Mouse (Mus musculus) thymus, postnatal 36 days (tissue): ENCODE measurements around the gene Dhx16.

ENCODE experiments used
- DNase-seq, 2 experiments: peaks; one replicate each; pipeline ENCODE4 v3.0.0; 2022; ENCODE audit warnings: mixed read lengths in 2 of 2

Dhx16 gene

DNA sequence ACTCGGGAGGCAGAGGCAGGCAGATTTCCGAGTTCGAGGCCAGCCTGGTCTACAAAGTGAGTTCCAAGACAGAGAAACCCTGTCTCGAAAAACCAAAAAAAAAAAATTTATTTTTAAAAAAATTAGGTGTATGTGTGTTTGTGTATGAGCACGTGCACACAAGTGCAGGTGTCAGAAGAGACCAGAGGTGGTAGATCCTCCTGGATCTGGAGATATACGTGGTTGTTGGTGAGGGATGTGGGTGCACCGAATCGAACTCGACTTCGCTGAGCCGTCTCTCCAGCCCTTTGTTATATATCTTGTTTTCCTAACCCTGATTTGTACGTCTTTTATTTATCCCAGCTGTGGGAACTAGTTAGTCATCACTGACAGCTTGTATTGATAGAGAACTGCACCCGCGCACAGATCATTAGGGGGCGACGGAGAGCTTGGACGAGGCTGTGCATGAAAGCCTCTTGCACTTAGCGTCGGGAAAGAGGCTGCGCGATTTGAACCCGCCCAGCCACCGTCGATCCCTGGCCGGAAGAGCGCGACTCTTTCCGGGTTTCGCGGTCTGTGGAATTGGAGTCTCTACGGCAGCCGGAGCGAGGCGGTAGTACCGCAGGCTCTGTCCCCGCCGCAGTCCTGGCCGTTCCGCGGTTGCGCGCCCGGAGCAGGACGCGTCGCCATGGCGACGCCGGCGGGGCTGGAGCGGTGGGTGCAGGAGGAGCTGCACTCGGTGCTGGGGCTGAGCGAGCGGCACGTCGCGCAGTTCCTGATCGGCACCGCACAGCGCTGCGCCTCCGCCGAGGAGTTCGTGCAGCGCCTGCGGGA is at the start of gene Dhx16:
Gene Dhx16, plus strand, starts transcription at position 575 of the 813 bp plus-strand sequence.
- peak; percentile 94 to 96 for DNase-seq

DNA sequence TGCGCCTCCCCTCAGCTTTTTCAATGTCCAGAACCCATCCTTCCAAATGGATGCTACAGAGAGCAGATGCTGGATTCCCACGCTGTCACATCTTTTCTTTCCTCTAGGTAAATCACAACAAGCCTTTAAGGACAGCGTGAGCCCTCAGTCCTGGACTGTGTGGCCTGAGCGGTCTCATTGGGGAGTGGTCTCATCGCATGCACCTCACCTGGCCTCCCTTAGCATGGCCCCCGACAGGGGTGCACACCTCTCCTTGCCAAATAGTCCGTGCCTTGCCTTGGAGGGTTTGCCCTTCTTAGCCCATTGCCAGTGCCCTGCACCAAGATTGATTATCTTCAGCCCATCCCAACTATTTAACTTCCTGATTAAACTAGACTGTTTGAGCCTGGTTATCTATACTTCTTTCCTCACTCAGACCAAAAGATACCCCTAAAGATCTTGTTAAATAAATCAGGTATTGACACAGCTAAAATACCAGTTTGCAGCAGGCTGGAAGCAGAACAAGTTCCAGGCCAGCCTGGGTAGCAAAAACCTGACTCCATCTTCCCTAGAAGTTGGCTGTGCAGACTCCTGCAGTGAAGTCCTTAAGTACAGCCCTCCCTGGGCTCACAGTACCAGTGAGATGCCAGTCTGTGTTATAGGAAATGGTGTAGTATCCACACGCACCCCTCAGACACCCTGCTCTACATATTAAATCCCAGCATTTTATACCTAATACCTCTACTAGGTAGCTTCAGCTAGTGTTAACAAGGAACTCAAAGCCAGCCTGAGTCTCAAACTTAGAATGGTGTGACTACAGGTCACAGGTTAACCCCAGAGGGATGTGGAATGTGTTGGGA is 47.0 kb upstream of the Dhx16 start:
- DNase-seq: no peak

DNA sequence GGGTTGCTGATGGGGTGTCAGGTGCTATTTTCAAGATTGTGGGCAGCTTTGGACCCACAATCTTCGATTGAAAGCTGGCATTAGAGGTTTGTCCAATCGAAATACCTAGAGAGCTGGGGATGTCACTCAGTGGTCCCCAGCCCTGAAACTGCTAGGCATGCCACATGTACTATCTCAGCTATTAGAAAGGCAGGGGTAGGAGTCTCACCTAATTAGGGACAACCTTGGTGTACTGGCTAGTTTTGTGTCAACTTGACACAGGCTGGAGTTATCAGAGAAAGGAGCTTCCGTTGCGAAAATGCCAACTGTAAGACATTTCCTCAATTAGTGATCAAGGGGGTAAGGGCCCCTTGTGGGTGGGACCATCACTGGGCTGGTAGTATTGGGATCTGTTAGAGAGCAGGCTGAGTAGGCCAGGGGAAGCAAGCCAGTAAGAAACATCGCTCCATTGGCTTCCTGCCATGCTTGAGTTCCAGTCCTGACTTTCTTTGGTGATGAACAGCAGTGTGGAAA is 46.3 kb upstream of the Dhx16 start:
- DNase-seq: no peak

DNA sequence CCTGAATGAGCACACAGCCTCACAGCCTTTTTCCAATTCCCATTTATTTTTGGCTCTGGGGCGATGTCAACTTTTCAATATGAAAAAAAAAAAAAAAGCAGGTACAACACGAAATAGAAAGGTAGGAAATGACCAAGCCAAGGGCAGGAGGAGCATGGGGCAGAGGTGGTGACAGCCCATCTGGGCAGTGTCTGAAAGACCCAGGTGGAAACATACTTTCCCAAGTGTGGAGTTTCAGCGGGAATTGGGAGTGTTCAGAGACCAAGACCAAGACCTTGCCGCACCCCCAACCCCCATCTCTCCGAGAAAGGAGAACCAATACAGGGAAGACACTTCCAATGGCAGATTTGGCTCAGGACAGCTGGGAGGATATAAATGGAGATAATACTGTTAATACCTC is 45.7 kb upstream of the Dhx16 start:
- no peak for DNase-seq

DNA sequence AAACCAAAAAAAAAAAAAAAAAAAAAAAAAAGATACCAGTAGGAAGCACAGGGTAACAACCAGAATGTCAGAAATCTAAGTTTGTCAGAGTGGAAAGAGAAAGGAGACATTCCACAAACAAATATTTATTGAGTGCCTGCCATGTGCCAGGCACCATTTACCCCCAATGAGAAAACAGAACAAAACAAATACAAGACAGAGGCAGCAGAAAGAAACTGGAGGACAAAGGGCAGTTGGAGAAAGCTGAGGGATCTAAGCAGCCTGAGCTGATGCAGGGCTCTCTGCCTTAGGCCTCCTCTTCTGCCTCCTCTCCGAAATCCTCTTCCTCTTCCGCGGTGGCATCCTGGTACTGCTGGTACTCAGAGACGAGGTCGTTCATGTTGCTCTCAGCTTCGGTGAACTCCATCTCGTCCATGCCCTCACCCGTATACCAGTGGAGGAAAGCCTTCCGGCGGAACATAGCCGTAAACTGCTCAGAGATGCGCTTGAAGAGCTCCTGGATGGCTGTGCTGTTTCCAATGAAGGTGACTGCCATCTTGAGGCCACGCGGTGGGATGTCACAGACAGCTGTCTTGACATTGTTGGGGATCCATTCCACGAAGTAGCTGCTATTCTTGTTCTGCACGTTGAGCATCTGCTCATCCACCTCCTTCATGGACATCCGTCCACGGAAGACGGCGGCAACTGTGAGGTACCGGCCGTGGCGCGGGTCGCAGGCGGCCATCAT is 44.8 kb upstream of the Dhx16 start:
- DNase-seq: no peak

DNA sequence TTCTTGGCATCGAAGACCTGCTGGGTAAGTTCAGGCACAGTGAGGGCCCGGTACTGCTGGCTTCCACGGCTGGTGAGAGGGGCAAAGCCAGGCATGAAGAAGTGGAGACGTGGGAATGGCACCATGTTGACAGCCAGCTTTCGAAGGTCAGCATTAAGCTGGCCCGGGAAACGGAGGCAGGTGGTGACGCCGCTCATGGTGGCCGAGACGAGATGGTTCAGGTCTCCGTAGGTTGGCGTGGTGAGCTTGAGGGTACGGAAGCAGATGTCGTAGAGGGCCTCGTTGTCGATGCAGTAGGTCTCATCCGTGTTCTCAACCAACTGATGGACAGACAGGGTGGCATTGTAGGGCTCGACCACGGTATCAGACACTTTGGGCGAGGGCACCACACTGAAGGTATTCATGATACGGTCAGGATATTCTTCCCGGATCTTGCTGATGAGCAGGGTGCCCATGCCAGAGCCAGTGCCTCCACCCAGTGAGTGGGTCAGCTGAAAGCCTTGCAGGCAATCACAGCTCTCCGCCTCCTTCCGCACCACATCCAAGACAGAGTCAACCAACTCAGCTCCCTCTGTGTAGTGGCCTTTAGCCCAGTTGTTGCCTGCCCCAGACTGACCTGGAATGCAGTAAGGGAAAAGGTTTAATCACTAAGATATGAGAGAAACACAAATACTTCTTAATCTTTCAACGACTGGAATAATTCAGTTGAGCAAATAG is 44.0 kb upstream of the Dhx16 start:
- peak in 1 of 2 experiments; percentile 36 for DNase-seq

DNA sequence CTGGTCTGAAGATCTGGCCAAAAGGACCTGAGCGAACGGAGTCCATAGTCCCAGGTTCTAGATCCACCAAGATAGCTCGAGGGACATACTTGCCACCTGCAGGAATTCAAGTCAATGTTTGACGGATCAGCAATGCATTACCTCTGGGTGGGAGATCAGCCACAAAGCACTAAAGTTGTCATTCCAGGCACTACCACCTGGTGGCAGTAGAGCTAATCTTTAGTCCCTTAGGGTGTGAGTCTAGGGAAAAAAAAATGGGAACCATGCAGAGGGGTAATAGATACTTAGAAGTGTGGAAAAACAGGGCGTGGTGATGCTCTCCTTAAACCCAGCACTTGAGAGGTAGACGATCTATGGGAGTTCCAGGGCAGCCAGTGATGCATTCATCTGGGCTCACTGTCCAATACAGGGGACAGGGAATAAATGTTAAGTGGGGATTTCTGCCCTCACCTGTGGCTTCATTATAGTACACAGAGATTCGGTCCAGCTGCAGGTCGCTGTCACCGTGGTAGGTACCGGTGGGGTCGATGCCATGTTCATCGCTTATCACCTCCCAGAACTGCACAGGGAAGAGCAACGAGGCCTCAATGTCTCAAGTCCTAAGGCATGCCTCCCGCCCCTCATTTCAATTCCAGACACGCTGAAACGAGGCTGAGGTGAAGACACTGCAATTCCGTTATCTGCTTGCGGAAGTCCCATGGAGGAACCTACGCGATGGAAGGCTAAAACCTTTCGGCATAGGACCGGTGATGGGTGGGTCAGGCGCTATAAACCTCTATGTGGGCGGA is 43.2 kb upstream of the Dhx16 start:
- DNase-seq: peak; percentile 75 to 77

DNA sequence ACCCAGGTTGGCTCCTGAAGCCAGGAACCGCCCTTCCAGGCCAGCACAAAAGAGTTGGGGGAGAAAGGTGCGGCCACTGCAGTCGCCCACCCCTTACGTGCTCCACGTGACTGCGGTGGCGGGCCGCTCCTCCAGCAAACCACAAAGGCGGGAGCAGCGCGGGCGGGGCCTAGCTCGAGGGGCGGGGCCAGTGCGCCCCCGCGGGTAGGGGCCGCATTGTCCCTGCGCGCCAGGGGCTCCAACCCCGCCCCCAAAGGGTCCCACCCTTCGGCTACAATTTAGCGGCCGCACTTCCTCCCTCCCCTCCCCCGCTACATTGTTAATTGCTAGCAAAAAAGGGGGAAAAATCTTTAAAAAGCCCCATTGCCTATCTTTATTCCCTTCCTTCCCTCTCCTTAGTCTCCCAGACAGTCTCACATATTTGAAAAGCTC is 42.6 kb upstream of the Dhx16 start:
- DNase-seq: peak; percentile 97

DNA sequence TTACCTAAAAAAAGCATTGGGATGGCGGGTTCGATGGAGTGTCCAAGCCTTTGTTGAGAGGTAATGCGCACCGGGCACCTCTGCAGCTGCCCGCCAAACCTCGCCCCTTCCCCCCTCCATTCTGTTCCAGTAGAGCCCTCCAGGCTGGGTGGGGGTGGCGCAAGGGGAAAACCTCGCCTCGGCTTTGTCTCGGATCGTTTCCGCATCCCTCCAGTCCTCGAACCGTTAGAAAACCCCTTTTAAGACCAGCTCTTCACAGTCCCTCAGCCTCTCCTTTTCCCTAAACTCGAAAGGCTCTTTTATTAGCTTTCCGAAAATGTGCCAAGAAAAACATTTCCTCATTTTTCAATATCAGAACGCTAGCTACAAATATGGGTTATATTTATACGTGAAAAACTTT is 42.1 kb upstream of the Dhx16 start:
- peak; percentile 78 to 82 for DNase-seq

DNA sequence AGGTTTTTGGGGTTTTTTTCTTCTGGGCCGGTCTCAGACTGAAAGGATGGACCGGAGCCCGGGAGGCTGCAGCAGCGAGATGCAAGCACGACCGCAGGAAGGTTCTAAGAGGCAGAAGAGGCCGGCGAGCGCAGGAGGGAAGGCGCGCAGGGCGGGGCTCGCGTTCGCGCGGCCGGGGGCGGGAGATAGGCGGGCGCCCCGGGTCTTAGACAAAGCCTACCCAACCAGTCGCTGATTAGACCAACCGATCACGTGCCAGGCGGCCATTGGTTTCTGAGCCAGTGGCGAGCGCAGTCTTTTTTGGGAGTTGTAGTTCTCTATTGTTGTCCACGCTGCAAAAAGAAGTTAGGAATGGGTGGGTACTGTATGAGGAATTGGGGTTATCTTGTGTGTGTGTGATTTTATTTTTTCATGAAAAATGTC is 41.5 kb upstream of the Dhx16 start, which contains the start of gene Tubb5:
Gene Tubb5, minus strand, starts transcription at position 185 of the 423 bp plus-strand sequence.
- DNase-seq: peak; percentile 96 to 98

DNA sequence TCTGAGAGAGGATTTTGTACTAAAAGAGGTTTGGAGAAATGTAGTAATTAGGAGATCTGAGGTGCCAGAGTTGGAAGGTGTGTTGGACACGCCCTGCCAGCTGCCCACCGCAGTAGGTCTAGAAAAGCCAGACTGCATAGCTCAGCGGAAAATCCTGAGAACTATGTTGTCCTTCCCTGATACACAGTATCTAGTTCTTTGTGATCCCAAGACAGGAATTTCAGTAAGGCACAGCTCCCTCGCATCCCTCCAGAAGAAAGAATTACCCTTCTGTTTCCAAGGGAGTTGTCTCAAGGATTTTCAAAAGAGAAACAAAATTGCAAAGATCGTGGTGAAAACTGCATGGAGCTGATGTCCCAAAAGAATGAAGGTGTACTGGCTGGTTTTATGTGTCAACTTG is 41.0 kb upstream of the Dhx16 start:
- peak in 1 of 2 experiments; percentile 37 for DNase-seq

DNA sequence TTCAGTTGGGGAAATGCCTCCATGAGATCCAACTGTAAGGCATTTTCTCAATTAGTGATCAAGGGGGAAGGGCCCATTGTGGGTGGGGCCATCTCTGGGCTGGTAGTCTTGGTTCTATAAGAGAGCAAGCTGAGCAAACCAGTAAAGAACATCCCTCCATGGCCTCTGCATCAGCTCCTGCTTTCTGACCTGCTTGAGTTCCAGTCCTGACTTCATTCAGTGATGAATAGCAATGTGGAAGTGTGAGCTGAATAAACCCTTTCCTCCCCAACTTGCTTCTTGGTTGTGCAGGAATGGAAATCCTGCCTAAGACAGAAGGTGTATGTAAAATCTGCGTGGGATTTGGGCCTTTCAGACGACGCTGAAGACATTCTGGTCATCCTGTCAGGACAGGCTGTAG is 40.6 kb upstream of the Dhx16 start:
- peak; percentile 23 to 53 for DNase-seq

DNA sequence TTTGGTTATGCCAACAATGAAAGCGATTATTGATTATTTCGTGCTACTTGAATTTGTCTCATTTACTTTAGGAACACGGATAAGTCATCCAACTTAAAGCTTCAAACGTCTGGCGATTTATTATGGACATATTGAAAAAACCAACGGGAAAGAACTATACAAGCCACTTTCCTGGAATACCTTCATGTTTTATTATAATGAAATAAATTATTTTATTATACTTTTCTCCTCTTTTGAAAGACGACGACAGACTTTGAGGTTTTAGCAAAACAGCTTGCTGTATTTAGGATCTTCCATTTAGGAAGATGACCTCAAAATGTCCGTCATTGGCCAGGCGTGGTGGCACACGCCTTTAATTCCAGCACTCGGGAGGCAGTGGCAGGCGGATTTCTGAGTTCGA is 39.1 kb upstream of the Dhx16 start:
- no peak for DNase-seq

DNA sequence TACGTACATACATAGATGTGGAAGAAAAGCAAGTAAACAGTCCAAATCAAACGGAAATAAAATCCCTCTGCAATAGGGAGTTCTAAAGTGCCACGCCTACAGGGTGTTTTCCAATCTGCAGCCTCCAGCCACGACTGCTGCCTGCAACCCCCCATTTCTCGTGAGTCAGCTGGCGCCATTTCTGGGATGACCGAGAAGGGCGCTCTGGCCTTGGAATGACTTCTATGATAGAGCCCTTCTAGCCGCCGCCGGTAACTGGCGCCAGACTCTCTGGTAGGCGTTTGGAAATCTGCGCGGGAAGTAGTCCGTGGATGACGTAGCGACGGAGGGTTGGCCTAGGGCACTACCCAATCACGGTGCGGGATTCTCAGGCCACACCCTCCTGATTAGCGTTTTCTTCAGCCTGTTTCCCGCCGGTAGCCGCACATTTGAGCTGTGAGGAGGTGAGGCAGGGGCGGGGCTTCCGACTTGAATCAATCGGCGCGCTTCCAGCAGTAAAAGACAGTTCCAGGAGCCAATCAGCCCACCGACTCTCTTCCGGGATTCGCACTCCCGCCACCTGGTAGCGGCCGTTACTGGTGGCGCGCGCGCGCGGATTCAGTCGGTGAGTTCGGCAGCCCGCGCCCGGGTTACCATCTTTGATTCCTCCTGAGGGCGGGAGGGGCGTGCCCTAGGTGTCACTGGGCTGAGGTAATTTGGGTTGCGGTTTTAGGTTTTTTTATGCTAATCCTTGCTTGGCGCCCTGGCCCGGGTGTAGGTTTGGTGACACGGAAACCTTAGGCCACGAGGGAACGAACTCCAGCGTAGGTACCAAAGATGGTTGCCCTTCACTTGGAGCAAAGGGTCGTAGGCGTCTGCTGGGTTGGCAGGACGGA is 38.3 kb upstream of the Dhx16 start, which contains the start of gene Mdc1:
Gene Mdc1, plus strand, starts transcription at position 440 of the 875 bp plus-strand sequence.
- peak; percentile 97 to 99 for DNase-seq

DNA sequence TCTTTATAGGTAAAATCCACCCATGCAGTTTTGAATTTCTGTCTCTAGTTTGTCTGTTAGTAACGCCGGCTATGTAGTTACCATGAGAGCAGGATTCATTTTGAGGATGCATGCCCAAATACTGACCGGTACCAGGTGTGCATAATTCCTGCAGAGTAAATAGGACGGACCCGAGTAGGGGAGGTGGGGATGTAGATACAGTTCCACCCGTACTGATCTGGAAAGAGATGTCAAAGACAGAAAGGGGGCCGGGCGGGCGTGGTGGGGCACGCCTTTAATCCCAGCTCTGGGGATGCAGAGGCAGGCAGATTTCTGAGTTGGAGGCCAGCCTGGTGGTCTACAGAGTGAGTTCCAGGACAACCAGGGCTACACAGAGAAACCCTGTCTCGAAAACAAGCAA is 37.6 kb upstream of the Dhx16 start:
- peak in 1 of 2 experiments; percentile 33 for DNase-seq

DNA sequence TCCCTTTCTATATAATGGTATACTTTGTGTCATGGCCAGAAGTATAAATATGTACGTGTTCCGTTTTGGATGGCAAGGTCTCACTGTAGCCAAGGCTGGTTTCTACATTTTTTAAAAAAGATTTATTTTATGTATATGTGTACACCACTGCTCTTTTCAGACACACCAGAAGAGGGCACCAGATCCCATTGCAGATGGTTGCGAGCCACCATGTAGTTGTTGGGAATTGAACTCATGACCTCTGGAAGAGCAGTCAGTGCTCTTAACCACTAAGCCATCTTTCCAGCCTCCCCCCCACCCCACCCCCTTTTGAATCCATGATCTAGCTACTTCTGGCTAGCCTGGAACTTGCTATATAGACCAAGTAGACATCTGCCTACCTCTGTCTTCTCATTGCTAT is 36.1 kb upstream of the Dhx16 start:
- DNase-seq: no peak

DNA sequence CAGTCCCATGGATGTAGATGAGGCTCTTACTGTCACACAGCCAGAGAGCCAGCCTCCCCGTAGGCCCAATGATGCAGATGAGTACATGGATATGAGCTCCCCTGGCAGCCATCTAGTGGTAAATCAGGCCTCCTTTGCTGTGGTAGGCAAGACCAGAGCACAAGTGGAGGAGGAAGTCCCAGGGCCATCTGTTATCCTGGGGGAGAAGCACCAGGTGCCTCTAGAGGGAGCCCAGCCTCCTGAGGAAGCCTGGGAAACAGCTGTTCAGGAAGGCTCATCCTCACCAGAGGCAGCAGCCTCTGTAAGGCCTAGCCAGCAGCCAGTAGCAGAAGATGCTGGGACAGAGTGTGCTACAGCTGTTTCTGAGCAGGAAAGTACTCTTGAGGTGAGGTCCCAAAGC is 31.5 kb upstream of the Dhx16 start:
- DNase-seq: no peak

DNA sequence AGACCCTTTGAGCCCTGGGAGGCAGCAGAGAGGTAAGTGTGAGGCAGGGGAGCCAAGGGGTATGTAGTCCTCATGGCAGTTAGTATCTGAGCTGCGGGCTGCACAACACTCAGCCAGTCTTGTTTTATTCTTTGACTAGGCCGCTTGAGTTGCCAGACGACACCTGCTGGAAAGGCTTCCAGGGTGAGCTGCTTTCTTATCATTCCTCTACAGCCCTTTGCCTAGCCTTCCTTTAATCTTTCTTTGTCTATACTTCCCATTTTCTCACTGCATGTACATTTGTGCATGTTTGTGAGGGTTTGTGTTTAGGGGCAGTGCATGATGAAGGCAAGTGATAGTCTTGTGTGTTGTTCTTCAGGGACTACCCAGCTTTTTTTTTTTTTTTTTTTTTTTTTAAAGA is 28.6 kb upstream of the Dhx16 start:
- no peak for DNase-seq

DNA sequence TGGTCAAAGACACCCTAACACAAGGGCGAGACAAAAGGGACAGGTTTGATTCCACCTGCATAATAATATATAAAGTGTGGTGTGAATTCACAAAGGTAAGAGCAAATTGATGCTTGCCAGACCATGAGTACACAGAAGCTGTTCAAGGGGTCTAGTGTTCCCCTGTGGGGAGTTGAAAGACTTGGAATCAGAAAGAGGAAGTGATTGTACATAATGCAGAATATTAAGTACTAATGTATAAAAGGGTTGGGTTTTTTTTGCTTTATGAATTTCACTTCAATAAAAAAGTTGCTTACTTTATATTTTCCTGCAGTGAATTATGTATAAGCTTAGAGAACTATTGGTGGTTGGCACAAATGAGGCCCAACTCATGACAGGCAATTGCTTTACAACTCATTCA is 20.2 kb upstream of the Dhx16 start:
- no peak for DNase-seq

DNA sequence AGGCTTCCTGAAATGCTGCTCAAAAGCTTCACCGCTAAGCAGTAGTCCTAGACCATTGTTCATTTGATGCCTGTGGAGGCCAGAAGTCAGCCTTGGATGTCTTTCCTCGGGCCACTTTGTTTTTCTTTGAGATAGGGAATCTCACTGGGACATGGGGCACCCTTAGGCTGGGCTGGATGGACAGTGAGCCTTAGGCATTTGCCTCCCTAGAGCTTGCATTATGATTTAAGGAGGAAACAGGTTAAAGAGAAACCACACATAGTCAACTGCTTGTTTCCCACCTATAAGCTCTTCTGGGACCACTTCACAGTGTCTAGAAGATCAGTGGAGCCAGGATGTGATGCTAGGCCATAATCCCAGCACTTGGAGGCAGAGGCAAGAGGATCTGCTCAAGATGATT is 19.8 kb upstream of the Dhx16 start:
- no peak for DNase-seq
